In the genomic region with DNA sequence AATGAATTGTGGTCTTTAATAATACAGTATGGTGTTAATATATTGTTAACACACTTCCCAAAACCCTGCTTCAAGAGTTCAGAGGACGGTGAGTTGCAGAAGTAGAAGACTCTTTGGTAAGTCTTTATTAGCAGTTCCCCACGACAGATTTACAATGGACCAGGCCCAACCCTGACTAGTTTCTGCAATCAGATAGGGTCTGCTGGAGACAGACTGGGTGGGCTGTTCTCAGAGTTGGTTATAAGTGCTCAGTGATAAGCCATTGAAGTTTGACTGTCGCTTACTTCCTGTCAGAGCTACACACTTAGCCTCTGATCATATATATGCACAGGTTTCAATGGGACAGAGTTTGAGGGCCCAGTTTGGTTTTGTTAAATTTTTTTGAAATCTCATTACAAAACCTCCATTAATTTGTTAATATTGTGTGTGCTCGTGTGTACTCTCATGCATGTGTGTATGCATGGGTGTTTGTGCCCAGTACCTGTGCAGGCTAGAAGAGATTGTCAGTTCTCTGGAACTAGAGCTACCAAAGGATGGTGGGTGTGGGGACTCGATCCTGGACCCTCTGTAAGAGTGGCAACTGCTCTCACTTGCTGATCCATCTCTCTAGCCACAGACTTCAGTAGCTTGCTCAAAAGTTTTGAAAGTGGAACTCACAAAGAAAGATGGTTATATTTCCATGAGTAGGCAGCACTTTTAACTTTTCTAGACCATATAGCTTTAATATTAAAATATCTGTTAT, we compare ENCODE assay signal across 24 mouse cellular contexts. TPM values are rescaled to one million over a fixed set of nuclear protein-coding genes. Genes with fewer than 3 reads are reported as not detected.
DNase-seq lines count a peak whose midpoint lies in the region; ATAC-seq and TF ChIP-seq lines count a peak whose summit lies in the region.
"Had no signal": no experiment of that assay in that cellular context is flagged by ENCODE, and none has a peak within 500 bp of the region (broad histone marks: within the 10 kb centered on the region; RNA-seq: fewer than 3 reads in every experiment).

No protein-coding gene starts in this region.

- H3K79me2 ChIP-seq in MEL (ENCODE audit: control insufficient read depth, insufficient read depth, low read length, poor library complexity): no peaks in the 10 kb centered on the region

- H3K4me1 ChIP-seq in midbrain, embryonic 11.5 days (ENCODE audit: control insufficient read depth, insufficient read depth, low read length): no peaks in the 10 kb centered on the region
- no peaks in the 10 kb centered on the region for H3K4me1 ChIP-seq in midbrain, postnatal 0 days (ENCODE audit: insufficient read depth, low read length)
- H3K4me1 ChIP-seq in MEL (ENCODE audit: control insufficient read depth in 1 of 2, insufficient read depth in 2 of 2, low read length in 2 of 2): peaks cover 2 to 4% of the 10 kb centered on the region in 2 experiments; a peak in 3 of 4 replicates
- H3K4me1 ChIP-seq: embryonic facial prominence, embryonic 13.5 days; embryonic facial prominence, embryonic 15.5 days; forebrain, embryonic 10.5 days; forebrain, embryonic 12.5 days had no signal

- H3K9me3 ChIP-seq in midbrain, embryonic 11.5 days (ENCODE audit: control insufficient read depth, low read length): no peaks in the 10 kb centered on the region
- H3K9me3 ChIP-seq in midbrain, postnatal 0 days (ENCODE audit: low read length): no peaks in the 10 kb centered on the region
- no peaks in the 10 kb centered on the region for H3K9me3 ChIP-seq in MEL (replicated peaks; ENCODE audit: insufficient read depth, low read length)
- H3K9me3 ChIP-seq: embryonic facial prominence, embryonic 13.5 days; embryonic facial prominence, embryonic 15.5 days; forebrain, embryonic 10.5 days; forebrain, embryonic 12.5 days had no signal

- no peaks in the 10 kb centered on the region for H3K27me3 ChIP-seq in midbrain, embryonic 11.5 days (ENCODE audit: control insufficient read depth, insufficient read depth, low read length)
- H3K27me3 ChIP-seq in midbrain, postnatal 0 days (ENCODE audit: insufficient read depth, low read length): no peaks in the 10 kb centered on the region
- no peaks in the 10 kb centered on the region for H3K27me3 ChIP-seq in MEL (ENCODE audit: control insufficient read depth in 1 of 2, insufficient read depth in 2 of 2, low read length in 2 of 2)
- H3K27me3 ChIP-seq: embryonic facial prominence, embryonic 13.5 days; embryonic facial prominence, embryonic 15.5 days; forebrain, embryonic 12.5 days had no signal

- H3K4me3 ChIP-seq in midbrain, embryonic 11.5 days (ENCODE audit: low read depth, low read length): no peak overlapping the region
- H3K4me3 ChIP-seq in midbrain, postnatal 0 days (ENCODE audit: low read depth, low read length): no peak overlapping the region
- H3K4me3 ChIP-seq in MEL (ENCODE audit: control insufficient read depth in 1 of 2, insufficient read depth in 1 of 2, low read depth in 2 of 2, low read length in 2 of 2): no peak overlapping the region
- H3K4me3 ChIP-seq: embryonic facial prominence, embryonic 13.5 days; embryonic facial prominence, embryonic 15.5 days; erythroblast, embryonic 14.5 days; forebrain, embryonic 10.5 days; forebrain, embryonic 12.5 days had no signal

- H3K4me2 ChIP-seq in midbrain, embryonic 11.5 days: no peak overlapping the region
- no peak overlapping the region for H3K4me2 ChIP-seq in midbrain, postnatal 0 days (ENCODE audit: low read depth, low read length, poor library complexity, severe bottlenecking)
- H3K4me2 ChIP-seq: embryonic facial prominence, embryonic 13.5 days; embryonic facial prominence, embryonic 15.5 days; forebrain, embryonic 12.5 days had no signal

- H3K27ac ChIP-seq in midbrain, embryonic 11.5 days (ENCODE audit: low read depth, low read length): no peak overlapping the region
- no peak overlapping the region for H3K27ac ChIP-seq in midbrain, postnatal 0 days (ENCODE audit: low read depth, low read length)
- no peak overlapping the region for H3K27ac ChIP-seq in MEL (ENCODE audit: control insufficient read depth, low read depth, low read length)
- H3K27ac ChIP-seq: embryonic facial prominence, embryonic 13.5 days; embryonic facial prominence, embryonic 15.5 days; forebrain, embryonic 10.5 days; forebrain, embryonic 12.5 days had no signal

- no peak overlapping the region for H3K9ac ChIP-seq in midbrain, embryonic 11.5 days (ENCODE audit: low read length)
- H3K9ac ChIP-seq in midbrain, postnatal 0 days (replicated peaks; ENCODE audit: low read length, poor library complexity, severe bottlenecking): no peak overlapping the region
- no peak overlapping the region for H3K9ac ChIP-seq in MEL (ENCODE audit: control insufficient read depth, low read depth, low read length, poor library complexity, severe bottlenecking)
- H3K9ac ChIP-seq: embryonic facial prominence, embryonic 13.5 days; embryonic facial prominence, embryonic 15.5 days; forebrain, embryonic 12.5 days had no signal

- no peak for TF ChIP-seq POLR2A in MEL (IDR thresholded peaks at IDR 0.05; ENCODE audit: control insufficient read depth in 1 of 2, insufficient read depth in 1 of 2, low read depth in 1 of 2, low read length in 2 of 2, poor library complexity in 1 of 2)

- peaks cover 13% of the 10 kb centered on the region for H3K36me3 ChIP-seq in midbrain, embryonic 11.5 days (ENCODE audit: control insufficient read depth, insufficient read depth, low read length)
- peaks cover 32% of the 10 kb centered on the region for H3K36me3 ChIP-seq in midbrain, postnatal 0 days (ENCODE audit: insufficient read depth, low read length)
- H3K36me3 ChIP-seq in MEL (ENCODE audit: control insufficient read depth in 1 of 2, insufficient read depth in 2 of 2, low read length in 2 of 2): peaks cover 2 to 9% of the 10 kb centered on the region in 2 experiments; a peak in 3 of 4 replicates

- peak; percentile 30 to 36; a peak in 2 of 4 replicates for TF ChIP-seq EP300 in MEL (IDR thresholded peaks at IDR 0.05; ENCODE audit: low read depth in 1 of 2, low read length in 2 of 2)

- peak; percentile 67 for DNase-seq in midbrain, embryonic 11.5 days (ENCODE audit: low spot score, missing footprints)
- no peak for DNase-seq in midbrain, postnatal 0 days (ENCODE audit: low spot score)
- DNase-seq in MEL (ENCODE audit: low read depth, low spot score) (peak; percentile 90), MEL-GATA-1-ER (ENCODE audit: extremely low read depth, low read depth) (peak; percentile 69)
- peak; percentile 16 for DNase-seq in c-Kit-positive CD71-positive TER-119-positive erythroid progenitor cells, embryonic 14.5 days (ENCODE audit: low spot score)
- no peak for DNase-seq in layer of hippocampus, adult 18-20 months (ENCODE audit: low spot score in 2 of 2)
- DNase-seq in gastrocnemius, postnatal 25 days: no peak
- DNase-seq: adrenal gland, adult 2 months; adrenal gland, postnatal 10 days; adrenal gland, postnatal 25 days; cerebellum, adult 11 months; cerebellum, adult 18-20 months; cerebellum, adult 8-10 months; cerebellum, adult 9-11 months; cerebellum, postnatal 14 days; cerebellum, postnatal 36 days; embryo, embryonic 11 days had no signal

- no peak for TF ChIP-seq CTCF in midbrain, postnatal 0 days (IDR thresholded peaks at IDR 0.05)
- TF ChIP-seq CTCF in MEL (IDR thresholded peaks at IDR 0.05 in 2 of 3, conservative IDR thresholded peaks at IDR 0.05 in 1 of 3; ENCODE audit: control insufficient read depth in 1 of 3, insufficient read depth in 1 of 3, low read depth in 2 of 3, low read length in 3 of 3, poor library complexity in 1 of 3, severe bottlenecking in 1 of 3): no peak

- no peak for TF ChIP-seq RAD21 in MEL (IDR thresholded peaks at IDR 0.05; ENCODE audit: low read depth, low read length)

- ATAC-seq in midbrain, embryonic 11.5 days (ENCODE audit: low FRiP score): no peak
- no peak for ATAC-seq in midbrain, postnatal 0 days (ENCODE audit: low FRiP score)
- ATAC-seq: forebrain, embryonic 14.5 days; forebrain, embryonic 16.5 days had no signal

- WGBS in midbrain, embryonic 11.5 days: 81% methylated on average over 5 of the region's 5 CpGs
- 86% methylated on average over 5 of the region's 5 CpGs for WGBS in midbrain, postnatal 0 days

TF ChIP-seq in MEL, 35 proteins besides CTCF, POLR2A, EP300 and RAD21:
- TF ChIP-seq E2F4 (IDR thresholded peaks at IDR 0.05; ENCODE audit: borderline replicate concordance, low read depth, low read length): no peak
- peak; percentile 58 for TF ChIP-seq RCOR1 (IDR thresholded peaks at IDR 0.05; ENCODE audit: low read depth, low read length)
- peak; percentile 93 for TF ChIP-seq GATA1 (IDR thresholded peaks at IDR 0.05; ENCODE audit: low read depth, low read length)
- TF ChIP-seq CHD1 (IDR thresholded peaks at IDR 0.05; ENCODE audit: low read depth, low read length): no peak

RNA-seq across cellular contexts. Expression of a gene that starts 16.5 kb away (rescaled TPM):
- 10.8 and 12.2 TPM in 2 replicates for polyA plus RNA-seq in midbrain, embryonic 11.5 days (2014; fragmentation: Nextera tagmentation; extraction: Ambion mirVana)
- 4.9 and 7.8 TPM in 2 replicates for total RNA-seq in midbrain, postnatal 0 days (2014; rRNA removed)
- 3.3 and 3.9 TPM in 2 replicates for polyA plus RNA-seq in midbrain, postnatal 0 days (2015; fragmentation: Nextera tagmentation; extraction: Ambion mirVana)
- 3.3 and 3.6 TPM in 2 replicates for total RNA-seq in MEL (2012; rRNA removed)
- polyA plus RNA-seq in MEL (2012; ENCODE audit: insufficient read depth in 1 of 2, insufficient read length in 2 of 2, low read depth in 1 of 2, low replicate concordance in 2 of 2, missing spikeins in 1 of 2): 1 to 10 TPM in 1 of 2 experiments, not detected in 1; 5.7 TPM
- total RNA-seq in layer of hippocampus, adult 18-20 months (2021): 1 to 10 TPM; 8.1 to 8.7 TPM
- total RNA-seq in gastrocnemius, postnatal 25 days (2021): 1 to 10 TPM; 5.4 to 6.1 TPM

RNA-seq across cellular contexts. Expression of a gene that starts 34.2 kb away (rescaled TPM):
- 520 and 528 TPM in 2 replicates for polyA plus RNA-seq in midbrain, embryonic 11.5 days (2014; fragmentation: Nextera tagmentation; extraction: Ambion mirVana)
- 209 and 293 TPM in 2 replicates for total RNA-seq in midbrain, postnatal 0 days (2014; rRNA removed)
- polyA plus RNA-seq in midbrain, postnatal 0 days (2015; fragmentation: Nextera tagmentation; extraction: Ambion mirVana): 493 and 532 TPM in 2 replicates
- total RNA-seq in MEL (2012; rRNA removed): 271 and 276 TPM in 2 replicates
- polyA plus RNA-seq in MEL (2012; ENCODE audit: insufficient read depth in 1 of 2, insufficient read length in 2 of 2, low read depth in 1 of 2, low replicate concordance in 2 of 2, missing spikeins in 1 of 2): 100 to 1,000 TPM in 1 of 2 experiments, not detected in 1; 137 TPM
- 100 to 1,000 TPM; 281 to 292 TPM for total RNA-seq in layer of hippocampus, adult 18-20 months (2021)
- total RNA-seq in gastrocnemius, postnatal 25 days (2021): 100 to 1,000 TPM; 580 to 612 TPM

Comparison
In these comparisons a context has a peak if more than half of its experiments do, and no peak if none do; other contexts are left out.
1. DNase-seq: peak in midbrain, embryonic 11.5 days (single experiment), MEL (single experiment), MEL-GATA-1-ER (single experiment) and c-Kit-positive CD71-positive TER-119-positive erythroid progenitor cells, embryonic 14.5 days (single experiment); none in midbrain, postnatal 0 days (single experiment), layer of hippocampus, adult 18-20 months (0 of 2) and gastrocnemius, postnatal 25 days (single experiment).